Mouse (Mus musculus) forebrain, embryonic 14.5 days (tissue): ENCODE data around the gene Sdcbp2. TPM values are rescaled to one million over a fixed set of nuclear protein-coding genes. Genes with fewer than 3 reads are reported as not detected.

Source experiments
- ATAC-seq: fragments of 200-750 bp; cut with Nextera tagmentation; 2 replicates; pipeline ENCODE4 v1.8.0; 2017; ENCODE audit warnings: mild to moderate bottlenecking, moderate library complexity
- DNase-seq: peaks from one replicate; pipeline ENCODE4 v3.0.0-alpha.2; 2015; ENCODE audit warnings: low spot score
- H3K27ac ChIP-seq: fragments of 300-500 bp; sonication (generic); 2 replicates; pipeline ENCODE4 v1.5.1; 2014; ENCODE audit warnings: low read depth, mild to moderate bottlenecking, control low read depth, low read length, moderate library complexity
- H3K27me3 ChIP-seq: fragments of 300-500 bp; sonication (generic); replicated peaks from 2 replicates; pipeline ENCODE4 v1.6.1; 2014; ENCODE audit warnings: low read length, control low read depth, mixed read lengths; ENCODE audit not compliant: control insufficient read depth, insufficient read depth
- H3K36me3 ChIP-seq: fragments of 300-500 bp; sonication (generic); 2 replicates; pipeline ENCODE4 v1.6.1; 2014; ENCODE audit warnings: low read length, control low read depth; ENCODE audit not compliant: control insufficient read depth, insufficient read depth
- H3K4me1 ChIP-seq: fragments of 300-500 bp; sonication (generic); 2 replicates; pipeline ENCODE4 v1.6.1; 2014; ENCODE audit warnings: antibody characterized with exemption, low read length, control low read depth; ENCODE audit not compliant: control insufficient read depth, insufficient read depth
- H3K4me2 ChIP-seq: fragments of 300-500 bp; sonication (generic); 2 replicates; pipeline ENCODE4 v1.6.1; 2014; ENCODE audit warnings: mild to moderate bottlenecking, control low read depth, low read length
- H3K4me3 ChIP-seq: fragments of 300-500 bp; sonication (generic); 2 replicates; pipeline ENCODE4 v1.5.1; 2014; ENCODE audit warnings: low read depth, low read length, control low read depth
- H3K9ac ChIP-seq: fragments of 300-500 bp; sonication (generic); 2 replicates; pipeline ENCODE4 v1.6.1; 2014; ENCODE audit warnings: mild to moderate bottlenecking, low read length, control low read depth, moderate library complexity
- H3K9me3 ChIP-seq: fragments of 300-500 bp; sonication (generic); replicated peaks from 2 replicates; pipeline ENCODE4 v1.6.1; 2016; ENCODE audit warnings: low read length, control low read depth, mixed read lengths; ENCODE audit not compliant: control insufficient read depth
- WGBS: fragments of 180-500 bp; shearing (Covaris S2); extraction: QIAGEN DNeasy Blood & Tissue Kit; methylation state at CpG from one replicate; pipeline ENCODE4 v1.1.7; 2014; 5-methylcytosine and 5-hydroxymethylcytosine counted together
- polyA plus RNA-seq: library from polyadenylated mRNA; unstranded; fragments of >200 nt; fragmentation: Nextera tagmentation; extraction: Ambion mirVana; gene quantifications from 2 replicates; pipeline ENCODE4 v1.2.1, GENCODE M21; 2014

Sdcbp2 gene
- polyA plus RNA-seq, 1 experiment from 2014 or later = 1.3 TPM

DNA sequence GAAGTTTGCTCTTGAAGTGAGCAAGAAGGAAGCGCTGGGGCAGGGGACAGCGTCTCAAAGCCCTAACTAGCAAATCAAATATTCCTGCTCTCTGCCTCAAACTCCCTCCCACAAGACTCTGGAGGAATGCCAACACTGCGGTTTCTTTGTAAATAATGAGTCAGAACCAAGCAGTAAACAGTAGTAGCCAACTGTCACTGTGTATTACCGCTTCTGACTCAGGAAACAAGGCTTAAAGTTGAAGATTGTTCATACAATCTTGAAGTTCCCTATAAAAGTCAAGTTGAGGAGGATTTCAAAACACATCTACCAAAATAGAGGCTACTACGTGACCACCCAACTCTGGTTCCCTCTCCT, 35.8 kb upstream of the Sdcbp2 start:
- peak; percentile 35; the same call in 1 of the 2 replicates for ATAC-seq
- Histone ChIP-seq H3K4me2 (no peak overlapping the region), H3K4me1 (peaks cover 4% of the 10 kb centered on the region), H3K27ac (no peak overlapping the region), H3K9me3 (no peaks in the 10 kb centered on the region), H3K9ac (no peak overlapping the region), H3K27me3 (no peaks in the 10 kb centered on the region), H3K36me3 (no peaks in the 10 kb centered on the region), H3K4me3 (no peak overlapping the region)
- 55% methylated on average over 5 of the region's 5 CpGs for WGBS
- DNase-seq = peak; percentile 46

DNA sequence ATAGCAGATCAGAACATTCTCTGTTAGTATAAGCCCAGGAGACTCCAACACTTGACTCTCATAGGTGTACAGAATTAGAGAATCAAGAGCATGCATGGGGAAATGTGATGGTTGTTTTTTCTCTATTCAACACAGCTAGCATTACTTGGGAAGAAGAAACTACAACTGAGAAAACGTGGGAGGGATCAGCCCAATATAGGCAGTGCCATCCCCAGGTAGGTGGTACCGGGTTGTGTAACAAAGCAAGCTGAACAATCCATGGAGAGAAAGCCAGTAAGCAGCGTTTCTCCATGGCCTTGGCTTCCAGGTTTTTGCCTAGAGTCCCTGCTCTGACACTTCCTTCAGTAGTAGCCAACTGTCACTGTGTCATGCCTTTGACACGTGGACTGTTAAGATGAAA, 33.8 kb upstream of the Sdcbp2 start:
- 64% methylated on average over 4 of the region's 4 CpGs for WGBS

DNA sequence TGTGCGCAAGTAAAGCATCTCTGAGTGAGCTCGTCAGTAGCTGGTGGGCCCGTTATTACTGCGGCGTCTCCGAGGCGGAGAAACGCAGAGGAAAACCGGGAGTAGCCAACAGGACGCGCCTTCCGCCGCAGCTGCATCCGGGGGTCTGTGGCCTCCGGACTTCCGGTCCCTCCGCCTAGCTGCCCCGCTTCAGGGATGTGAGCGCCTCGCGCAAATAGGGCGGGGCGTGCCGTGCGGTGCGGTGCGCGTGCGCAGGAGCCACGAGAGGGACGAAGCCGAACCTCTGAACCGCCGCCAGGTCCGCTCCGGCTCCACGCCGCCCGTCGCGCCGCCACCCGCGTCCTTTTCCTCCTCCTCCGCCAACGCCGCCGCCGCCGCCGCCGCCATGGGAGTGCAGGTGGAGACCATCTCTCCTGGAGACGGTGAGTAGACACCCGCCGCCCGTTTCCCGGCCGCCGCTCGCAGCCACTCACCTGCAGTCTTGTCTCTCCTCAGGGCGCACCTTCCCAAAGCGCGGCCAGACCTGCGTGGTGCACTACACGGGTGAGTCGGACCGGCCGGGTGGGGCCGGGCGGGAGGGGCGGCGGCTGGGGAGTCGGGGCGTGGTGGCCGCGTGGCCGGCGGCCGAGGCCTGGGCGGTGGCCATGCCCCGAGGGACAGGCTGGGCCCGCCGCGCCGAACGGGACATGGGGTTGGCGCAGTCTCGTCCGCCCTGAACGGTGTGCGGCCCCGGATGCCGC, 29.9 kb upstream of the Sdcbp2 start, which contains the start of gene Fkbp1a:
Fkbp1a (plus strand) TSS at position 161 of the 740 bp plus-strand sequence.
- H3K9me3 ChIP-seq = no peaks in the 10 kb centered on the region
- peaks cover 32% of the 10 kb centered on the region for H3K36me3 ChIP-seq
- WGBS = under 1% methylated on average over 75 of the region's 93 CpGs
- peak within 1 kb of the TSS; percentile 97 for H3K9ac ChIP-seq
- H3K4me2 ChIP-seq = peak within 1 kb of the TSS; percentile 59
- DNase-seq = peak; percentile 97
- H3K27me3 ChIP-seq = no peaks in the 10 kb centered on the region
- H3K27ac ChIP-seq = peak within 1 kb of the TSS; percentile 89
- ATAC-seq = peak; percentile 97
- peaks cover 23% of the 10 kb centered on the region for H3K4me1 ChIP-seq
- peak within 1 kb of the TSS; percentile 92 for H3K4me3 ChIP-seq

More for the DNA sequence above, 33.8 kb upstream of the Sdcbp2 start:
- H3K9me3 ChIP-seq = no peaks in the 10 kb centered on the region
- DNase-seq (no peak), ATAC-seq (no peak)
- H3K4me2 ChIP-seq = no peak overlapping the region
- H3K27ac ChIP-seq = no peak overlapping the region
- H3K36me3 ChIP-seq = no peaks in the 10 kb centered on the region
- peaks cover 8% of the 10 kb centered on the region for H3K4me1 ChIP-seq
- H3K9ac ChIP-seq = no peak overlapping the region
- H3K4me3 ChIP-seq = no peak overlapping the region
- H3K27me3 ChIP-seq = no peaks in the 10 kb centered on the region

DNA sequence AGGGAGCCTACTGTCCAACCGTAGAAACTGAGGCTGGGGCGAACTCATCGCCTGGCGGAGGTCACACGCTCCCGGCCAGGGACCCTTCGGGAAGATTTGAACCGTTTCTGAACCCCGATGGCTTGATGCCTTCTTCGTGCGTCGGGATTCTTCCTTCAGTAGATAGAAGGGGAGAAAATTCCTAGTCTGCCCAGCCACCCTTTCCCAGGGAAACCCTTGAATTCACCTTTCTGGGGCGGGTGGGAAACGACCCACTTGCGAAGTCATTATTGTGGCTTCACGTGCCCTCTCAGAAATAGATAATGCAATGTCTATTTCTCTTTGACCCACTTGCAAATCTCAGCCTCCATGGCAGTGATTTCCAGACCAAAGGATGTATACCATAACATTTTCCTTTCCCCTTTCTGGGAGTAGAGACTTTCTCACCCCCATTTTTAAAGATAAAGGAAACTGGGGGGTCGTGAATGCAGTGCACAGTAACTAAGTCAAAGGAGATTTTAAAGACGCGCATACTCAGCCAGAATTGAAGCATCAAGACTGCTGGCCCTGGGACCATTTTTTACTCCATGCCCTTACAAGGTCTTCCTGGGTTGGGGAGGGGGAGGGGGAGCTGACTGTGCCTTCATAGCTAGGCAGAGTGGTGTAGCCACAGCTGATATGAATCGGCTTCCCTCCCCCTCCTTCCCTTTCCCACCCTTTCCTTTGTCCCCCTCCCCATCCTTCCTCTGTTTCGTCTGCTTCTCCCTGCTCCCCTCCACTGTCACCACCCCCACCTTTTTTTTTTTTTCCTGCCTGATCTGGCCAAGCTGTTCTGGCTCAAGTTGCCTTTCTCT, 29.1 kb upstream of the Sdcbp2 start:
- Histone ChIP-seq H3K9me3 (no peaks in the 10 kb centered on the region), H3K4me2 (peak overlapping the region; percentile 59), H3K27ac (peak overlapping the region; percentile 89), H3K4me3 (peak overlapping the region; percentile 92), H3K36me3 (peaks cover 40% of the 10 kb centered on the region), H3K4me1 (peaks cover 23% of the 10 kb centered on the region), H3K9ac (peak overlapping the region; percentile 97), H3K27me3 (no peaks in the 10 kb centered on the region)
- DNase-seq (peak; percentile 70), ATAC-seq (peak; percentile 19; the same call in 1 of the 2 replicates)
- 2% methylated on average over 21 of the region's 21 CpGs for WGBS

DNA sequence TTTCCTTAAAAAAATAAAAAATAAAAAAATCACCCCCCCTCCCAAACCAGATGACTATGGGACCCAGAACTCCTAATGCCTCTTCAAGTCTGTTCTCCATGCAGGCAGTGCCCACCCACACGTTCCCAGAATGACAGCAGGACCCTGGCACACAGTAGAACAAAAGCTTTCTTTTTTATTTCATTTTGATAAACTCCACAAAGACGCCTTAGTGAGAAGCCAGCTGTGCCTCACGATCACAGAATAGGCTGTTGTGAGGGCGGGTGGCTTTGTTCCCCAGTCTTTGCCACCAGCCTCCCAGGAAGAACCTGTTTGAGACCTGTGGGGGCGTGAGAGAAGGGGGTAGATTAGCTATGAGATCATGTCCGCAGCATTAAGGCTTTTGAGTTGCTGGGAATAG, 27.7 kb upstream of the Sdcbp2 start:
- H3K4me3 ChIP-seq = no peak overlapping the region
- peak overlapping the region; percentile 6; the same call in 1 of the 2 replicates for H3K9ac ChIP-seq
- WGBS = 40% methylated on average over 6 of the region's 6 CpGs
- H3K27me3 ChIP-seq = no peaks in the 10 kb centered on the region
- peaks cover 23% of the 10 kb centered on the region for H3K4me1 ChIP-seq
- DNase-seq = no peak
- no peak overlapping the region for H3K27ac ChIP-seq
- H3K9me3 ChIP-seq = no peaks in the 10 kb centered on the region
- ATAC-seq = no peak
- H3K4me2 ChIP-seq = peak overlapping the region; percentile 59; the same call in 1 of the 2 replicates
- H3K36me3 ChIP-seq = peaks cover 46% of the 10 kb centered on the region

DNA sequence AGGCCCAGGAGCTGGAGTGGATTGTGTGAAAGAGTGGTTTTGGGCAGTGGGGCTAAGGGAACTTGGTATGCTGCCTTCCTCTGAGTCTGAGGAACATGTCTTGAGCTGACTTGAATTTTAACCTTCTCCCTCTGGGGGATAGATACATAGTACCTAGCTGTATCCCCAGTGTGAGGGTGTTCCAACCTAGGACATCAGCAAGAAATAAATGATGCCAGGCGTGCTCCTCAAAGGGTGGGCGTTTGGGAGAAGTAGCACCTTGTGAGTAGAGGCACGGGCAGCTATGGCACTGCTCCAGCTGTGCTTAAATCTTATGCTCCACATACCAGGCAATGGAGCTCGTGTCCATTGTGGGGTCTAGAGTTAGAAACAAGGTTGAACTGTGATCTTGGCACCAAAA, 25.9 kb upstream of the Sdcbp2 start:
- Histone ChIP-seq H3K36me3 (peaks cover 64% of the 10 kb centered on the region), H3K9ac (no peak overlapping the region), H3K27me3 (no peaks in the 10 kb centered on the region), H3K4me3 (no peak overlapping the region), H3K4me1 (peaks cover 20% of the 10 kb centered on the region), H3K4me2 (no peak overlapping the region), H3K27ac (no peak overlapping the region), H3K9me3 (no peaks in the 10 kb centered on the region)
- ATAC-seq (no peak), DNase-seq (no peak)
- 87% methylated on average over 4 of the region's 4 CpGs for WGBS

DNA sequence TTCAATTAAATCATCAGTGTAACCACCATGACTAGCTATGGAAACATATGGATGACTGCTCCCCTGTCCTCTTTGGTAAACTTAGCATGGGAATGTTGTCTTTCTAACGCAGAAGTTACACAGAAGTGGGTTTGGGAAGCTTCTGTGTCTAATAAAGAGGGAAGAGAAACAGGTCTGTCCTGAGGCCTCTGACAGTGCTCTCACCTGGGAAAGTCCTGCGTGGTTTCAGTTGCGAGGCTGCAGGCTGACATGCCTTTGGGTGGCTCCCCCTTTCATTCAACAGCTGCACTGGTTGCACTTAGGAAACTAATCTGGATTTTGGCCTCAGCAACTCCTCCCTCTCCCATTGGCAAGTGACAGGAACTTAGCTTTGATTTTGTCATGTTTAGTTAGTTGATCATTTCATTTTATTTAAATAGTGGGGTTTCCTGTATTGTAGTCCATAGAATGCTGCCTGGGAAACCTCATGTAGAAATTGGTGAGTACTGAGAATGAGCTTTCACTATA, 22.8 kb upstream of the Sdcbp2 start:
- Histone ChIP-seq H3K4me1 (peaks cover 5% of the 10 kb centered on the region; the same call in 1 of the 2 replicates), H3K9ac (no peak overlapping the region), H3K27me3 (no peaks in the 10 kb centered on the region), H3K4me3 (no peak overlapping the region), H3K9me3 (no peaks in the 10 kb centered on the region), H3K27ac (no peak overlapping the region), H3K36me3 (peaks cover 85% of the 10 kb centered on the region), H3K4me2 (no peak overlapping the region)
- ATAC-seq (no peak), DNase-seq (no peak)
- WGBS = 97% methylated on average over 3 of the region's 3 CpGs

DNA sequence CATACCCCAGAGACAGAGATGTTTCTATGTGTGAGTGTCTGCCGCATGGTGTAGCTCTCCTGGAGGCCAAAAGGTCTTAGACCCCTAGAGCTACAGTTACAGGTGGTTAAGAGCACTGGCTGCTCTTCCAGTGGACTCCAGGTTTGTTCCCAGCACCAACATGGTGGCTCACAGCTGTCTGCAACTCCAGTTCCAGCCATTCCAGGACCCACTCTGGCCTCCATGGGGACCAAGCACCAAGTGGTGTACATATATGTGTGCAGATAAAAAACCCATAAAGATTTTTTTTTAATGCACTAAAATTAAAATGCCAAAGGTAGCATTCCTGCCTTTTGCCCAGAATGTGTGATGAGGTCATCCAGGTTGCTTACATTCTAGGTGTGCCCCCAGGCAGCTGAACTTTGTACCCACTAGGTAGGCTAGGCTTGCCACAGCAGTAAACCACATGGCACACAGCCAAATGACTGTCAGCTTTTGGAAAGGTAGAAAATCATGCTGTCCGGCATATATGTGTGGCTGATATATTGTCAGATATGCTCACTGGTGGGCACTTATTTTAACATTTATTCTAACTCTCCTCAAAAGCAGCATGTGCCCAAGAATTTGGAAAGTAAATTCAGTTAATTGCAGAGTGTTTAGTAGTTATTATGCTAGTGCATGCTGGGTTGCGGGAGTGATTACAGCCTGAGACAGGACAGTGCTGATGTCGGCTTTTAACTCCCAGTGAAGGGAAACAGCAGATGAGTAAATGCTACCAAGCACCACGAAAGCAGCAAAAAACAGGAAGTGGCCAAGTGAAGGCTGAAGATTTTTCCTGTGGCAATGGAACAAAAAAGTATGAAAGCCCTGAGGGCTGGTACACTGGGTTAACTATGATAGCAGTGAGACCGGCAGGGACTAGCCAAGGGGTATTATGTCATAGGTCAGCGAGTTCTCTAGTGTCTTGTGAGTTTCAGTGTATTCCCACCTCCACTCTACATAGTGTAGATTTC, 9.2 kb upstream of the Sdcbp2 start:
- no peak overlapping the region for H3K4me3 ChIP-seq
- DNase-seq (no peak), ATAC-seq (no peak)
- H3K27me3 ChIP-seq = no peaks in the 10 kb centered on the region
- WGBS = 85% methylated on average over 7 of the region's 7 CpGs
- H3K27ac ChIP-seq = no peak overlapping the region
- H3K4me1 ChIP-seq = no peaks in the 10 kb centered on the region
- H3K4me2 ChIP-seq = no peak overlapping the region
- H3K36me3 ChIP-seq = peaks cover 62% of the 10 kb centered on the region
- no peak overlapping the region for H3K9ac ChIP-seq
- H3K9me3 ChIP-seq = no peaks in the 10 kb centered on the region
